Mouse (Mus musculus) macrophage (primary cell): ENCODE data around the gene Lpin2. TPM values are rescaled to one million over a fixed set of nuclear protein-coding genes. Genes with fewer than 3 reads are reported as not detected.

Experiments used
- H3K27ac ChIP-seq: fragments of 350-480 bp; formaldehyde crosslinking; 2 replicates; pipeline ENCODE4 v1.9.0; 2021
- H3K36me3 ChIP-seq: fragments of 350-480 bp; formaldehyde crosslinking; 2 replicates; pipeline ENCODE4 v1.9.0; 2021; ENCODE audit errors: inconsistent target
- H3K4me3 ChIP-seq: fragments of 350-480 bp; formaldehyde crosslinking; 2 replicates; pipeline ENCODE4 v1.9.0; 2021; ENCODE audit errors: inconsistent target
- H3K79me2 ChIP-seq: fragments of 350-480 bp; formaldehyde crosslinking; 2 replicates; pipeline ENCODE4 v1.9.0; 2021; ENCODE audit errors: inconsistent target
- WGBS: methylation state at CpG from one replicate; pipeline ENCODE4 v1.1.7; 2026; ENCODE audit warnings: inconsistent platforms; ENCODE audit not compliant: missing documents; 5-methylcytosine and 5-hydroxymethylcytosine counted together
- polyA plus RNA-seq: library from polyadenylated mRNA; stranded (reverse); fragments of 250-400 nt; gene quantifications from 3 replicates; pipeline ENCODE4 v1.2.4, GENCODE M21; 2018; ENCODE audit warnings: inconsistent platforms

The Lpin2 gene
- polyA plus RNA-seq, 1 experiment from 2014 or later = 42.3 TPM

GRCm38 (mm10) chr17:71221383-71221782, 39.0 kb downstream of the Lpin2 start:
- Histone ChIP-seq H3K27ac (peak overlapping the region; percentile 21; the same call in 1 of the 2 replicates), H3K79me2 (peaks cover 89% of the 10 kb centered on the region), H3K36me3 (peaks cover 14% of the 10 kb centered on the region; the same call in 1 of the 2 replicates), H3K4me3 (no peak overlapping the region)
- 64% methylated on average over 3 of the region's 3 CpGs for WGBS

- H3K27ac ChIP-seq = no peak overlapping the region
- H3K4me3 ChIP-seq = no peak overlapping the region
- WGBS = 48% methylated on average over 5 of the region's 5 CpGs
- peaks cover 17% of the 10 kb centered on the region; the same call in 1 of the 2 replicates for H3K36me3 ChIP-seq
- H3K79me2 ChIP-seq = peaks cover 74% of the 10 kb centered on the region
Observed at GRCm38 (mm10) chr17:71223676-71224075, 41.3 kb downstream of the Lpin2 start.

- Histone ChIP-seq H3K27ac (no peak overlapping the region), H3K4me3 (no peak overlapping the region), H3K79me2 (peaks cover 65% of the 10 kb centered on the region), H3K36me3 (peaks cover 24% of the 10 kb centered on the region; the same call in 1 of the 2 replicates)
- 74% methylated on average over 2 of the region's 2 CpGs for WGBS
Observed at GRCm38 (mm10) chr17:71224521-71224920, 42.2 kb downstream of the Lpin2 start.

GRCm38 (mm10) chr17:71225091-71225490, 42.7 kb downstream of the Lpin2 start:
- peaks cover 60% of the 10 kb centered on the region; the same call in 1 of the 2 replicates for H3K79me2 ChIP-seq
- H3K4me3 ChIP-seq = no peak overlapping the region
- peaks cover 30% of the 10 kb centered on the region; the same call in 1 of the 2 replicates for H3K36me3 ChIP-seq
- H3K27ac ChIP-seq = no peak overlapping the region
- 78% methylated on average over 5 of the region's 5 CpGs for whole genome bisulfite sequencing

GRCm38 (mm10) chr17:71227128-71227895, 45.0 kb downstream of the Lpin2 start:
- Histone ChIP-seq H3K27ac (no peak overlapping the region), H3K36me3 (peaks cover 48% of the 10 kb centered on the region), H3K4me3 (no peak overlapping the region), H3K79me2 (peaks cover 40% of the 10 kb centered on the region; the same call in 1 of the 2 replicates)
- 96% methylated on average over 9 of the region's 9 CpGs for WGBS

- WGBS = 85% methylated on average over 7 of the region's 7 CpGs
- peaks cover 62% of the 10 kb centered on the region for H3K36me3 ChIP-seq
- peaks cover 26% of the 10 kb centered on the region; the same call in 1 of the 2 replicates for H3K79me2 ChIP-seq
- no peak overlapping the region for H3K27ac ChIP-seq
- H3K4me3 ChIP-seq = no peak overlapping the region
Observed at GRCm38 (mm10) chr17:71228651-71229050, 46.3 kb downstream of the Lpin2 start.

- peaks cover 69% of the 10 kb centered on the region for H3K36me3 ChIP-seq
- H3K79me2 ChIP-seq = peaks cover 11% of the 10 kb centered on the region; the same call in 1 of the 2 replicates
- no peak overlapping the region for H3K4me3 ChIP-seq
- H3K27ac ChIP-seq = no peak overlapping the region
- 74% methylated on average over 9 of the region's 9 CpGs for WGBS
Observed at GRCm38 (mm10) chr17:71230108-71230709, 47.8 kb downstream of the Lpin2 start.

- H3K4me3 ChIP-seq = no peak overlapping the region
- WGBS = 77% methylated on average over 2 of the region's 2 CpGs
- peaks cover 7% of the 10 kb centered on the region; the same call in 1 of the 2 replicates for H3K79me2 ChIP-seq
- peaks cover 82% of the 10 kb centered on the region for H3K36me3 ChIP-seq
- no peak overlapping the region for H3K27ac ChIP-seq
Observed at GRCm38 (mm10) chr17:71231998-71232397, 49.6 kb downstream of the Lpin2 start.

GRCm38 (mm10) chr17:71233210-71233609, 50.9 kb downstream of the Lpin2 start:
- H3K27ac ChIP-seq = no peak overlapping the region
- H3K4me3 ChIP-seq = no peak overlapping the region
- WGBS = 98% methylated on average over 4 of the region's 4 CpGs
- no peaks in the 10 kb centered on the region for H3K79me2 ChIP-seq
- peaks cover 86% of the 10 kb centered on the region for H3K36me3 ChIP-seq

- Histone ChIP-seq H3K27ac (no peak overlapping the region), H3K79me2 (no peaks in the 10 kb centered on the region), H3K36me3 (peaks cover 90% of the 10 kb centered on the region), H3K4me3 (no peak overlapping the region)
- WGBS = 93% methylated on average over 12 of the region's 12 CpGs
Observed at GRCm38 (mm10) chr17:71234041-71234594, 51.8 kb downstream of the Lpin2 start.

GRCm38 (mm10) chr17:71235229-71235958, 53.0 kb downstream of the Lpin2 start:
- no peaks in the 10 kb centered on the region for H3K79me2 ChIP-seq
- H3K4me3 ChIP-seq = no peak overlapping the region
- WGBS = 96% methylated on average over 12 of the region's 12 CpGs
- H3K36me3 ChIP-seq = peaks cover 92% of the 10 kb centered on the region
- no peak overlapping the region for H3K27ac ChIP-seq

GRCm38 (mm10) chr17:71238494-71238893, 56.1 kb downstream of the Lpin2 start:
- H3K27ac ChIP-seq = no peak overlapping the region
- WGBS = 96% methylated on average over 7 of the region's 7 CpGs
- H3K36me3 ChIP-seq = peaks cover 93% of the 10 kb centered on the region

GRCm38 (mm10) chr17:71240811-71241210, 58.5 kb downstream of the Lpin2 start:
- no peaks in the 10 kb centered on the region for H3K79me2 ChIP-seq
- H3K27ac ChIP-seq = no peak overlapping the region
- H3K36me3 ChIP-seq = peaks cover 96% of the 10 kb centered on the region
- WGBS = 95% methylated on average over 9 of the region's 9 CpGs
- H3K4me3 ChIP-seq = no peak overlapping the region

More at GRCm38 (mm10) chr17:71238494-71238893, 56.1 kb downstream of the Lpin2 start:
- no peak overlapping the region for H3K4me3 ChIP-seq
- no peaks in the 10 kb centered on the region for H3K79me2 ChIP-seq

GRCm38 (mm10) chr17:71242666-71243065, 60.3 kb downstream of the Lpin2 start:
- Histone ChIP-seq H3K27ac (no peak overlapping the region), H3K79me2 (no peaks in the 10 kb centered on the region), H3K36me3 (peaks cover 97% of the 10 kb centered on the region), H3K4me3 (no peak overlapping the region)
- 96% methylated on average over 6 of the region's 7 CpGs for WGBS
